Mouse (Mus musculus): ENCODE data around the gene Unc45a. TPM values are rescaled to one million over a fixed set of nuclear protein-coding genes. Genes with fewer than 3 reads are reported as not detected.
A peak's percentile ranks its signal among the peaks of the same experiment; 100 is the strongest.

The Unc45a gene
- total RNA-seq, 2 experiments from 2014 or later, result 44.8 to 49.7 TPM

- intact Hi-C loops (cut with DNase I), result loop anchor here (5.0 kb wide), 1 partner anchor 41 kb away; no protein-coding TSS in a partner anchor
- no peak for DNase-seq (ENCODE audit: low spot score in 2 of 2)
These were observed 44.3 kb downstream of the Unc45a start for GRCm38 (mm10) chr7:80296462-80296861.

GRCm38 (mm10) chr7:80294764-80295648 lies 45.8 kb downstream of the Unc45a start:
- DNase-seq (ENCODE audit: low spot score in 2 of 2), result no peak
- intact Hi-C loops (cut with DNase I), result loop anchor here (5.0 kb wide), 1 partner anchor 42 kb away; no protein-coding TSS in a partner anchor

- DNase-seq (ENCODE audit: low spot score in 2 of 2), result peak; percentile 98
- intact Hi-C loops (cut with DNase I), result no loop called here
These were observed 46.6 kb downstream of the Unc45a start, which contains the start of gene Prc1 for GRCm38 (mm10) chr7:80294062-80294763. Prc1 (plus strand) TSS chr7:80294450.

- intact Hi-C loops (cut with DNase I), result no loop called here
- no peak for DNase-seq (ENCODE audit: low spot score in 2 of 2)
These were observed 53.1 kb downstream of the Unc45a start for GRCm38 (mm10) chr7:80287736-80288135.

- intact Hi-C loops (cut with DNase I), result no loop called here
- DNase-seq (ENCODE audit: low spot score in 2 of 2), result no peak
These were observed 55.1 kb downstream of the Unc45a start for GRCm38 (mm10) chr7:80285725-80286124.

- no peak for DNase-seq (ENCODE audit: low spot score in 2 of 2)
- intact Hi-C loops (cut with DNase I), result no loop called here
These were observed 56.4 kb downstream of the Unc45a start for GRCm38 (mm10) chr7:80284391-80284790.

- intact Hi-C loops (cut with DNase I), result no loop called here
- DNase-seq (ENCODE audit: low spot score in 2 of 2), result no peak
These were observed 57.4 kb downstream of the Unc45a start for GRCm38 (mm10) chr7:80283226-80283918.

- intact Hi-C loops (cut with DNase I), result no loop called here
- DNase-seq (ENCODE audit: low spot score in 2 of 2), result no peak
These were observed 59.2 kb downstream of the Unc45a start for GRCm38 (mm10) chr7:80281646-80282045.

GRCm38 (mm10) chr7:80280998-80281397 lies 59.8 kb downstream of the Unc45a start:
- intact Hi-C loops (cut with DNase I), result no loop called here
- no peak for DNase-seq (ENCODE audit: low spot score in 2 of 2)

- DNase-seq (ENCODE audit: low spot score in 2 of 2), result no peak
- intact Hi-C loops (cut with DNase I), result no loop called here
These were observed 60.8 kb downstream of the Unc45a start for GRCm38 (mm10) chr7:80280032-80280431.

GRCm38 (mm10) chr7:80276374-80276773 lies 64.4 kb downstream of the Unc45a start:
- intact Hi-C loops (cut with DNase I), result no loop called here

More at GRCm38 (mm10) chr7:80276374-80276773, 64.4 kb downstream of the Unc45a start:
- no peak for DNase-seq (ENCODE audit: low spot score in 2 of 2)

Other genes with a start within 250 kb of the Unc45a start
- 10 to 100 TPM; 48.1 to 50.3 TPM for gene Idh2, start 225.6 kb downstream of the Unc45a start, total RNA-seq (2021)
- gene Sema4b, start 154.2 kb downstream of the Unc45a start, total RNA-seq (2021), result 10 to 100 TPM; 20.0 to 20.7 TPM
- gene Cib1, start 108.2 kb downstream of the Unc45a start, total RNA-seq (2021), result 10 to 100 TPM; 18.7 to 22.0 TPM
- gene Gdpgp1, start 108.1 kb downstream of the Unc45a start, total RNA-seq (2021), result 1 to 10 TPM; 6.6 to 6.7 TPM
- 1 to 10 TPM in 1 of 2 experiments, under 1 TPM in 1; 0.95 to 1.2 TPM for gene Ttll13, start 94.6 kb downstream of the Unc45a start, total RNA-seq (2021)
- gene Ngrn, start 79.8 kb downstream of the Unc45a start, total RNA-seq (2021), result 10 to 100 TPM; 39.9 to 42.4 TPM
- gene Vps33b, start 71.4 kb downstream of the Unc45a start, total RNA-seq (2021), result 10 to 100 TPM; 19.3 to 19.6 TPM
- gene Prc1, start 46.6 kb downstream of the Unc45a start, total RNA-seq (2021), result 1 to 10 TPM; 3.2 to 3.8 TPM
- gene Rccd1, start 16.6 kb downstream of the Unc45a start, total RNA-seq (2021), result 10 to 100 TPM; 11.8 to 12.8 TPM
- 10 to 100 TPM; 42.0 to 53.2 TPM for gene Hddc3, start 2.1 kb upstream of the Unc45a start, total RNA-seq (2021)
- gene Man2a2, start 30.4 kb upstream of the Unc45a start, total RNA-seq (2021), result 100 to 1,000 TPM; 114 to 118 TPM
- gene Fes, start 46.9 kb upstream of the Unc45a start, total RNA-seq (2021), result 1 to 10 TPM; 5.6 to 6.7 TPM
- gene Furin, start 64.4 kb upstream of the Unc45a start, total RNA-seq (2021), result 10 to 100 TPM; 38.8 to 46.2 TPM
- 1 to 10 TPM; 3.9 to 5.2 TPM for gene Blm, start 194.1 kb upstream of the Unc45a start, total RNA-seq (2021)

Data from left cerebral cortex, postnatal 14 days (tissue).